Mouse (Mus musculus) brain, embryonic 14.5 days (tissue): ENCODE results near the gene Gata3. TPM values are rescaled to one million over a fixed set of nuclear protein-coding genes. Genes with fewer than 3 reads are reported as not detected.

Experiments
- DNase-seq: peaks from one replicate; pipeline ENCODE4 v3.0.0-alpha.2; 2011; ENCODE audit warnings: low read depth
- CTCF ChIP-seq: fragments of 200-500 bp; IDR thresholded peaks from 2 replicates; pipeline ENCODE4 v1.5.1; 2012; ENCODE audit warnings: inconsistent platforms, mild to moderate bottlenecking, moderate library complexity, borderline replicate concordance; ENCODE audit not compliant: insufficient read depth, insufficient read length; ENCODE audit errors: extremely low read depth
- POLR2A ChIP-seq: fragments of 200-500 bp; IDR thresholded peaks from 2 replicates; pipeline ENCODE4 v1.6.1; 2012; ENCODE audit warnings: mild to moderate bottlenecking, inconsistent platforms, borderline replicate concordance; ENCODE audit not compliant: poor library complexity, insufficient read depth, insufficient read length, severe bottlenecking; ENCODE audit errors: extremely low read depth
- polyA plus RNA-seq: library from polyadenylated mRNA; depleted of rRNA; stranded (reverse); fragments of >200 nt; gene quantifications from 2 replicates; pipeline ENCODE4 v1.2.3, GENCODE M21; 2012

Gata3 gene
- polyA plus RNA-seq, 1 experiment: 29.4 TPM

DNA sequence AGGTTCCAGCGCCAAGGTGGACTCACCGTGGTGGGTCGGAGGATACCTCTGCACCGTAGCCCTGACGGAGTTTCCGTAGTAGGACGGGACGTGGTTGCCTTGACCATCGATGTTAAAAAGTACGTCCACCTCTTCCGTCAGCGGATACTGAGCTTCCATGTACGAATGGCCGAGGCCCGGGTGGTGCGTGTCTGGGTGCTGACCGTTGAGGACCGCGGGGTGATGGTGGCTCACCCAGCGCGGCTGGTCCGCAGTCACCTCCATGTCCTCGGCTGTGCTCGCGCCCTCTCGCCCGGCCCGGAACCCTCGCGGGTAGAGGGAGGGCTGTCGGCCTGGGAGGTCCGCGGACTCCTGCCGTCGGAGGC lies 12.5 kb downstream of the Gata3 start:
- TF ChIP-seq CTCF: no peak
- TF ChIP-seq POLR2A: no peak
- DNase-seq: peak; percentile 33

DNA sequence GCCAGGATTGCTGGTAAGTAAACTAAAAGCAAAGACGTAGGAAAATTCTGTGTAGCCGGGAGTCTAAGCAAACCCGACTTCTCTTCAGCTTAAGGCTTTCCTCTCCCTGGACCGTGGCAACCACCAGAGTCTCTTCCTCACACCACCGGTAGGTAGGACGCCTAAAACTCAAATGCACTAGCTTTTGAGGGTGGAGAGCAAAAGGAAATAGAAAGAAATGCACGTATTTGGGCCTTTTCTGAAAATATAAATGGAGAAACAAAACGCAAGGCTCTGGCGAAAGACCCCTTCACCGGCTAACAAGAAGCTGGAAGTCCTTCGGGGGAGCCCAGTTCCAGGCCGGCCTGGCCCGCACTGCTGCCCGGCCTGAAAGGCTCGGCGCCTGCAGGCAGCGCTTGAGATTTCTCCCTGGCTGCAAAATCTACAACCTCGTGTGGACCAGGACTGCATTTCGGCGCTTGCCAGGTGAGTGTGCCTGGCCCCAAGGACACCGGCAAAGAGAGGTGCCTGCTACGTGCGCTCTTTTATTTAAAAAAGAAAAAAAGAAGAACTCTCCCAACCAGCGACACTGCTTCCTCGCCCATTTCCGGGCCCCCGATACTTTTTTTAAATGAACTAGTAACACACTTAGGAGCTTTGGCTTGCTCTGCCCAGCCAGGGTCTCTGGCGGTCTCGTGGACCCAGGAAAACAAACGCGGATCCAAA lies 13.1 kb downstream of the Gata3 start:
- TF ChIP-seq POLR2A: no peak
- TF ChIP-seq CTCF: no peak
- DNase-seq: peak; percentile 47

DNA sequence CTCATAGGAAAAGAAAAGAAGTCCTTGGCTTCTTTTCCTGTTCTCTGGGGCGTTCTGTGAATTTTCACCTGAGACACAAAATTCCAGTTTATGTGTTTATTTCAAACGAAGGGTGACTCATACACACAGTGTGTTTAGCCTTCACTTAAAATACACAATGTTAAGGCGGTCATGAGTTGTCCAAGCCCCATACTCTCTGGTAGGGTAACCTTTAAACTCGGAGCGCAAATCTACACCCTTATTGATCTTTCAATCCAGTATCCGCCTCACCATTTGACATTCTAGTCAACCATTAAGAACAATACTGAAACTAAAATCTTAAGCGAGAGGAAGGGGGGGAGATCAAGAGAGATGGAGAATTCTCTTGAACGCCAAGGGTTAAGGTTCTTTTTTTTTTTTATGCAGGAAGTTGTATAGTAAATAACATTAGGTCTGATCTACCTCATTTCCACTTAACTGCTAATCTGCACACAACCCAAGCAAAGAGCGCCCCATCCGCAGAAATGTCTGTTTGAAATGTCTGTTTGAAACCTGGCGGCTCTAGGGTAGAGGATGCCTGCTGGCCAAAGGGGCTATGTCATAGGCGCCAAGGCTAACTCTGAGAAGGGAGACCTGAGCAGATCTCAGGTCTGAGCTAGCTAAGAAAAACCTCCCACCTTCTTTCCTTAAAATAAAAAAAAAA lies 14.0 kb downstream of the Gata3 start:
- DNase-seq: peak; percentile 27
- TF ChIP-seq POLR2A: no peak
- TF ChIP-seq CTCF: no peak

DNA sequence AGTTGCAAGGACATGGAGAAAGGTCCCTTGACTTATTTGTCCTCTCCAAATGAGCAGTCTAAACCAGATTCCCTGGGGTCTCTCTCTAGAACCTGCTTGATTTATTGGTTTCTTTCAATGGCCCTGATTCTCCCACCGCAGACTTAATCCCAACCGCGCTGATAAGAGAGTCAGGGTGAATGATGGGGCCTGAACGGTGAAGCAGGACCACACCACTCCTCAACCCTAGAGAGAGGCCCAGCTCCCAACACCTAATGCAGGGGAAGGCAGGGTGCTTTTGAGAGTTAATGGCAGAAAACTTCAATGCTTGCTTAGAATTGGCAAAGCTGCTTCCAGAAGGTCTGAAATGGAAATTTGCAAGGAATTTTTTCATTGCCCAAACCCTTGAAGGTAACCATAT lies 14.6 kb downstream of the Gata3 start:
- peak; percentile 24 for DNase-seq
- TF ChIP-seq CTCF: no peak
- TF ChIP-seq POLR2A: no peak

DNA sequence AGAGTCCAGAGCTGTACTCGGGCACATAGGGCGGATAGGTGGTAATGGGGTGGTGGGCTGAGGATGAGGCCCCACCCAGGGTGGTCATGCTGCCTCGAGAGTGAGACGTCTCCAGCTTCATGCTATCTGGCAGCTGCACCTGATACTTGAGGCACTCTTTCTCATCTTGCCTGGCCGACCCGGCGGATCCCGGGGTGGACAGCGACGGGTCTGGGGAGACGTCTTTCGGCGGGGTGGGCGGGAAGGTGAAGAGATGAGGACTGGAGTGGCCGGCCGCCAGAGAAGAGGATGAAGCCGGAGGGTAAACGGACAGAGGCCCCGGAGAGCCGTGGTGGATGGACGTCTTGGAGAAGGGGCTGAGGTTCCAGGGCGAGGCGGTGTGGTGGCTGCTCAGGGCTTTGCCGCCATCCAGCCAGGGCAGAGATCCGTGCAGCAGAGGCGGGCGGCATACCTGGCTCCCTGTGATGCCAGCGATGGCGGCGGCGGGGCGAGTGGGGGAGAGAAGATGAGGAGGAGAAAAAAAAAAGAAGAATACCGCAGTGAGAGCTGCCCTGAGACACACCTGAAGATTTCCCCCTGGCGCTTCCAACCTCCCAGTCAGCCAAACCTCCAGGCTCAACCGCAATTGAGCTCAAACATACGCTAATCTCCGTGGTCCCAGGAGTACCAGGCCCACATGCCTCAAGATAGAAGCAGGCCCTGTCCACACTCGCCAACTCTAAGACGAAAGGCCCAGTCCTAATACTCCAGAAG lies 15.2 kb downstream of the Gata3 start:
- no peak for TF ChIP-seq CTCF
- TF ChIP-seq POLR2A: no peak
- DNase-seq: no peak

DNA sequence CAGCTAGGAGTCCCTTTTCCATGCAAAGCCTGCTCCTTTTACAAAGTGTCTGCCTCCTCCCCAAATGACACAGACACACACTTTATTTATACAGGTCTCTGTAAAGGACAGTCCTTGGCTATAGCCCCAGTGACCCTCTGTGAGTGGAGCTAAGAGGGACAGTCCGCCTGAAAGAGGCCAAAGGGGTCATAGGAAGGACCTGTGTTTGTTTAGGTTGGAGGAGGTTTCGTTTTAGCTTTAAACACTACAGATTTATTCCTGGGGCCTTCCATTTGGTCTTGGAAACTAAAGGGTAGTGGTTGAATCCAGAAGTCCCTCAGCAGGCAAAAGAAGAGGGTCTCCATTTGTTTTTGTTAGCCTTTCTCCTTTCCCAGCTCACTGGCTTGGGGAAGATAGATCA lies 16.1 kb downstream of the Gata3 start:
- peak; percentile 7 for DNase-seq
- TF ChIP-seq CTCF (no peak), POLR2A (no peak)

DNA sequence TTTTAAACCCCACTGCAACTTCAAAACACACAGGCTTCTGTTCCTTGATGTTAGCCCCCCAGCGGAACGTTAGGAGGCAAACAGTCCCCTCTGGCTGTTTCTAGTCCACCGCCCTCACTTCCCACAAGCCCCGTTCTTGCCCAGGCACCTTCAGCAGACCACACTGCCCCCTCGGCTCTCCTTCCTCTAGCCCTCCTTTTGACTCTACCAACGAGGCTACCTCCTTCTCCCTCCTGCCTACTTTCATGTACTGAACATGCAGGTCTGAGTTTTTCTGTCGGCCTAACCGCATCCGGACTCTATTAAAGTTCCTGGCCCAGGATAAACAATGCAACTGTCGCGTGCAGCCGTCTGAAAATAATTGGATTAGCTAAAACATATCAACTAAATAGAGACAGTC lies 17.2 kb downstream of the Gata3 start:
- peak; percentile 51 for DNase-seq
- TF ChIP-seq CTCF (no peak), POLR2A (no peak)

DNA sequence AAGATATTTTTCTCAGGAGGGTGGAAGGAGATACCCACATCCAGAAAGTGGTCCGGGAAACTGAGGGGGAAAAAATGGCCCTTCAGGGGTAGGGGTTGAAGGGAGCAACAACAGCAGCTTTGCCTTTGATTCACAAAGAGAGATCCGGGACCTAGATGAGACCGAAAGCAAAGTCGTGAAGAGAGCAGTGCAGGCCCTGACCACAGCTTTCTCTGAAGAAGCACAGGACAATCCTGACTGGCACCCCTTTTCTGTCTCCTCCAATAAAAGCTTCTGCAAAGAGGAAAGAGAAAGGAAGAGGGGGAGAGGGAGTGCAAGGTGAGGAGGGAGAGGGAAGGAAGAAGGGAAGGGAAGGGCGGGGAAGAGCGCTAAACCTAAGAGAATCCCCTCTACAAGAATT lies 18.0 kb downstream of the Gata3 start:
- no peak for TF ChIP-seq CTCF
- no peak for DNase-seq

DNA sequence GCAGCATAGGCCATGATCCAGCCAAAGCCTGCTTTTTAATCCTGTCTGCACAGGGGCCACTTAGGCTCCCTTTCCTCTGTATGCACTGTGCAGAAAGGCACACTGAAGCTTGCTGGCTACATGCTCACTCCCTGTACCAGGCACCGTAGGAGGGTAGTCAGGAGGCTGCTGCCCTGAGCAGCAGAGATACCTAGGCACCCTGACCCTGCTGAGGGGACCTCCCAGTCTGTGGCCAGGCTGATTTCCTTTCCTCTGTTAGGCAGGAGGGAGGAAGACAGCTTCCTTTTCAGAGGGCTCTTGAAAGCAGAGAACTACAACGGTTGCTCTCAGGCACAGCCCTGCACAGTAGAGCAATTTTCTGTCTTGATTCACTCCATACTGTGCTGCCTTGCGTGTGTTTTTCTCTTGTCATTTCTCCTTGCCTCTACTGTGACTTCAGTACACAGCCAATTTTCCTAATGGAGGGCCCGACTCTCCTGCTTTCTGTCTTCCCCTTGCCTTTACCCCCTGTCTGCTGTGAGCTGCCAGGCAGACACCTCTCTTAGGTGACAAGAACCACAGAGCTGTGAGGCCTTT lies 18.6 kb downstream of the Gata3 start:
- no peak for TF ChIP-seq POLR2A
- no peak for TF ChIP-seq CTCF
- no peak for DNase-seq

DNA sequence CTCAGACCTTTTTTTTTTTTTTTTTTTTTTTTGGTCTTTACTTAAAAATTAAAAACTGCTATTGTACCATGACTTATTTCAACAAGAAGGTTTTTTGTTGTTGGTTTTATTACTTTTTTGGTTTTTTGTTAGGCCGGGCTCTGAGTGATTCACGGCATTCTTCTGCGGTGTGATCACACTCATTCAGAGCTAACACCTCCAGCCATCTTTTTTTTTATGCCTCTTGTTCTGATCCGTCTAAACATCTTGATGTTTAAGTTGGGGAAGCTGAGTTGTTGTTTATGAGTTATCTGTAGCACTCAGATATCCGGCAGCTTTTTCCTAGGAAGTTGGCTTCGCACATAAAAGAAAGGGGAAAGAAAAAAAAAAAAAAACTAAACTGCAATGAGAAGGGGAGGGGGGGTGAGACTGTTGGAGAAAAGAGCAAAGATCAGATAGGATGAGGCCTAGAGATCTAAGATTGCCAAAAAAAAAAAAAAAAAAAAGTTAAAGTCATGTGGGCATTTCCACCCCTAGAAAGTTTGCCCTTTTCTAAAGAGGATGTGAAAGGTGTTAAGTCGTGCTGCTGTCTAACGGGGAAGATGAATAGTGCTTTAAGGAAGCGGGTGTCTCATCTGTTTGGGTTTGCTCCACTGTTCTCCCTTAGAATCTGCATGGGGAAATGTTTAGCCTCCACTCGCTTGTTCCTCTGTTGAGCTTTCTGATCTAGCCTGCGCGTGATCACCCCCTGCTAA lies 22.6 kb downstream of the Gata3 start:
- no peak for DNase-seq

DNA sequence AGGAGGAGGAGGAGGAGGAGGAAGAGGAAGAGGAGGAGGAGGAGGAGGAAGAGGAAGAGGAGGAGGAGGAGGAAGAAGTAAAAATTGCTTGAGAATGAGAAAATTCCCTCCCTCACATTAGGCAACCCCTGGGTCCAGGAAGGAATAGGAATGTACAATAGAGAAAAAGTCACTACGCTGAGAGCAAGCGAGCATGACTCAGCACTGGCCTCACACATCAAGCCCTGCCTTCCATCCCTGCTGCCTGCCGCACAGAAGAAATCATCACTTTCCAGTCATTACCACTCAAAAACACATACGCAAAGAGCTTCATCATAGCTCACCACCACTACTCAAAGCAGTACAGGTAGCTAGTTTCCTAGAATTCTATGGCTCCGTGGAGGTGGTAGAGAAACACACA lies 29.1 kb downstream of the Gata3 start:
- peak; percentile 7 for DNase-seq
- no peak for TF ChIP-seq CTCF
- TF ChIP-seq POLR2A: no peak

More for the DNA sequence above, 22.6 kb downstream of the Gata3 start:
- TF ChIP-seq POLR2A: no peak
- no peak for TF ChIP-seq CTCF

DNA sequence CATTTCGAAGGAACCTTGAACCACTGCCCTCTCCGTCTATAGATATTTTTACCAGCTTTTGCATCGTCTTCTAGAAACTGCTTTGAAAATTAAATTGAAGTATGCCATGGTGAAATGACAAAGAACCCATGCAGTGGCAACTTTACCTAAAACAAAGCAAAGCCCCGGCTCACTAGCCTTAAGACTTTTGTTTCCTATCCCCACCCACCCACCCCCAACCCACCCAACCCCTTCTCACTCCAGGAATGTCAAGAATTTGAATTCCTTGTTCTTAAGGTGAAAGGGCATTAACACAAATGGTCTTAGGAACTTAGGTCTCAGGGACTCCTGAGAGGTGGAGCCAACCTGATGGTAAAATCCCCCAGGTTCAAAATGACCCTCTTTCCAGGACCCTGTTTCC lies 34.0 kb downstream of the Gata3 start:
- no peak for DNase-seq
- TF ChIP-seq CTCF (no peak), POLR2A (no peak)
